Comparison of ENCODE assay signal across 8 mouse cellular contexts in the genomic region with DNA sequence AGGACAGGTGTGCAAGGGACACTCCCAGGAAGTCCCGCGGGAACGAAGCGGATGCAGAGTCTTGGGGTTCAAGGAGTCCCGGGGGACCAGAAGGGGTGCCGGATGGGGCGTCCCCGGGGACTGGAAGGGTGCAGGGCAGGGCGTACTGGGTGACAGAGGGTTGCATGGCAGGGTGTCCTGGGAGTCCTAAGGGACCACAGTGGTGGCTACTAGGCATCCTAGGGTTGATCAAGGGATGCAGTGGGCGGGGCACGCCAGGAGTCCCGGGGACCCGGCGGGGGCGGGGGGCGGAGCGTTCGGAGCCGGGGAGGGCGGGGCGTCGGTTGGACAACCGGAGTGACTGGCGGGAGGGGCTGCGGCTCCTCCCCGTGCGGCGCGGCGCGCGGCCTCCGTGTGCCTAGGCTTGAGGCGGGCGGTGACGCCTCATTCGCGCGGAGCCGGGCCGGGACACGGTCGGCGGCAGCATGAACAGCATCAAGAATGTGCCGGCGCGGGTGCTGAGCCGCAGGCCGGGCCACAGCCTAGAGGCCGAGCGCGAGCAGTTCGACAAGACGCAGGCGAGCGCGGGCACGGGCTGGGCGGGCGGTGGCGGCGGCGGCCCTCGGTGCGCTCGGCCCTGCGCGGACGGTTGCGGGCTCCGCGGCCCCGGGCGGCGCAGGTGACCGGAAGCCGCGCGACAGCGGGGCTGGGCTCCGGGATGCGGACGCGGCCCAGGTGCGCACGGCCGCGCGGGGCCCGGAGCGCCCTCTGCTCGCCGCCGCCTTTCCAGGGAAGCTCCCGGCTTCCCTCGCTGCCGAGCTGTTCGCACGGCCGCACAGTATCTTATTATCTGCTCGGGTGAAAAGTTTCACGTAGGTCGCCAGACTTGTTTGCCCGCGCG. TPM values are rescaled to one million over a fixed set of nuclear protein-coding genes. Genes with fewer than 3 reads are reported as not detected.
DNase-seq lines count a peak whose midpoint lies in the region; ATAC-seq and TF ChIP-seq lines count a peak whose summit lies in the region.

Gene Hip1r, plus strand, starts transcription at position 330 of the 880 bp plus-strand sequence.

- peaks cover 21% of the 10 kb centered on the region for H3K4me1 ChIP-seq in small intestine, adult 2 months (ENCODE audit: control insufficient read depth, insufficient read depth, insufficient read length, low read length)

- peak; percentile 53 for ATAC-seq in megakaryocyte-erythroid progenitor cell, adult 5-6 weeks (replicated peaks; ENCODE audit: low FRiP score, low TSS enrichment, poor library complexity, severe bottlenecking)

- 1% methylated on average over 104 of the region's 106 CpGs for WGBS in small intestine, adult 2 months

- no peaks in the 10 kb centered on the region for H3K36me3 ChIP-seq in small intestine, adult 2 months (ENCODE audit: control insufficient read depth, insufficient read depth, low read length)

- TF ChIP-seq CTCF in small intestine, adult 2 months (IDR thresholded peaks at IDR 0.05; ENCODE audit: extremely low read depth, insufficient read length, insufficient replicate concordance, low read depth, low read length) = no peak

- H3K27ac ChIP-seq in small intestine, adult 2 months (ENCODE audit: insufficient read depth, low read depth, low read length) = peak within 1 kb of the TSS; percentile 81

- DNase-seq in layer of hippocampus, adult 11-12 months (ENCODE audit: low spot score) = peak; percentile 64
- DNase-seq in layer of hippocampus, adult 9-10 months (ENCODE audit: low spot score) = no peak
- peak; percentile 45 to 68 for DNase-seq in cerebellum, postnatal 4 days (ENCODE audit: low spot score in 2 of 2)
- peak; percentile 73 for DNase-seq in gastrocnemius, postnatal 14 days
- DNase-seq in induced T-regulatory cell, adult 2 months (ENCODE audit: low read depth) = peak; percentile 86
- DNase-seq in left cerebral cortex, postnatal 25 days (ENCODE audit: low spot score in 2 of 2) = peak; percentile 70 to 76

- H3K27me3 ChIP-seq in small intestine, adult 2 months (ENCODE audit: control insufficient read depth, insufficient read depth, low read length) = no peaks in the 10 kb centered on the region

- intact Hi-C loops in gastrocnemius, postnatal 14 days (cut with DNase I; ENCODE audit: low total_unique reads) = no loop called here
- intact Hi-C loops in left cerebral cortex, postnatal 25 days (cut with DNase I) = loop anchor here (2.0 kb wide), 1 partner anchor 19 kb away; no protein-coding TSS in a partner anchor

- peak; percentile 92 for TF ChIP-seq POLR2A in small intestine, adult 2 months (IDR thresholded peaks at IDR 0.05; ENCODE audit: low read depth, low read length)

- H3K4me3 ChIP-seq in small intestine, adult 2 months (ENCODE audit: low read depth, low read length) = peak within 1 kb of the TSS; percentile 92

RNA-seq across cellular contexts. Expression of gene Hip1r, which starts in this region (rescaled TPM):
- total RNA-seq in gastrocnemius, postnatal 14 days (2021) = 10 to 100 TPM in 1 of 2 experiments, 1 to 10 TPM in 1; 7.2 to 11.1 TPM
- total RNA-seq in left cerebral cortex, postnatal 25 days (2021) = 10 to 100 TPM; 60.5 to 67.1 TPM
- total RNA-seq in megakaryocyte-erythroid progenitor cell, adult 5-6 weeks (2014; fragmentation: Nextera tagmentation) = 9.3 and 9.5 TPM in 2 replicates
- total RNA-seq in megakaryocyte-erythroid progenitor cell, adult 5-6 weeks (2017) = 13.7 and 30.9 TPM in 2 replicates
- polyA plus RNA-seq in small intestine, adult 2 months (2012; rRNA removed) = 30.3 and 40.9 TPM in 2 replicates
